Comparison of ENCODE assay signal across 29 mouse cellular contexts in genomic region chrX:60555242-60555641, GRCm38 (mm10). TPM values are rescaled to one million over a fixed set of nuclear protein-coding genes. Genes with fewer than 3 reads are reported as not detected.
"Had no signal": no experiment of that assay in that cellular context is flagged by ENCODE, and none has a peak within 500 bp of the region (broad histone marks: within the 10 kb centered on the region; RNA-seq: fewer than 3 reads in every experiment).

No protein-coding gene starts in this region.

- H3K4me3 ChIP-seq: layer of hippocampus, adult 2 months; limb, embryonic 10.5 days; limb, embryonic 13.5 days; liver, embryonic 12.5 days; liver, embryonic 15.5 days; lung, embryonic 15.5 days; megakaryocyte, embryonic 14.5 days had no signal

- H3K9me3 ChIP-seq: limb, embryonic 10.5 days; limb, embryonic 13.5 days; liver, embryonic 12.5 days; liver, embryonic 15.5 days; lung, embryonic 15.5 days; megakaryocyte, embryonic 14.5 days had no signal

- DNase-seq: kidney, adult 2 months; kidney, postnatal 25 days; layer of hippocampus, adult 9-11 months; liver; lung, adult 18-20 months; lung, postnatal 10 days; lung, postnatal 36 days; midbrain, embryonic 14.5 days; thymus, adult 18-20 months; thymus, postnatal 36 days had no signal

- H3K27ac ChIP-seq: kidney, postnatal 0 days; layer of hippocampus, adult 2 months; limb, embryonic 10.5 days; limb, embryonic 13.5 days; liver, embryonic 12.5 days; liver, embryonic 15.5 days; lung, embryonic 15.5 days had no signal

- H3K36me3 ChIP-seq: limb, embryonic 10.5 days; limb, embryonic 13.5 days; liver, embryonic 12.5 days; liver, embryonic 15.5 days; lung, embryonic 15.5 days had no signal

- H3K4me2 ChIP-seq: limb, embryonic 13.5 days; liver, embryonic 12.5 days; liver, embryonic 15.5 days; lung, embryonic 15.5 days had no signal

- H3K27me3 ChIP-seq: limb, embryonic 13.5 days; liver, embryonic 12.5 days; liver, embryonic 15.5 days; lung, embryonic 15.5 days had no signal

- ATAC-seq: liver, embryonic 12.5 days had no signal

- H3K4me1 ChIP-seq: limb, embryonic 10.5 days; limb, embryonic 13.5 days; liver, embryonic 12.5 days; liver, embryonic 15.5 days; lung, embryonic 15.5 days; megakaryocyte, embryonic 14.5 days had no signal

- H3K9ac ChIP-seq: limb, embryonic 13.5 days; liver, embryonic 12.5 days; liver, embryonic 15.5 days; lung, embryonic 15.5 days had no signal

RNA-seq across cellular contexts. Expression of gene Gm7073, which starts 16.2 kb away (rescaled TPM):
- total RNA-seq: layer of hippocampus, adult 2 months; layer of hippocampus, postnatal 25 days; left cerebral cortex, adult 18-20 months; left cerebral cortex, postnatal 25 days had no signal
- polyA plus RNA-seq: kidney, adult 2 months; kidney, embryonic 14.5 days; kidney, postnatal 0 days; large intestine, adult 2 months; limb, embryonic 10.5 days; limb, embryonic 13.5 days; liver, embryonic 12.5 days; liver, embryonic 15.5 days; lung, embryonic 15.5 days; midbrain, embryonic 14.5 days; neural tube, embryonic 11.5 days; neural tube, embryonic 14.5 days; small intestine, adult 2 months; spleen, adult 2 months; stomach, embryonic 16.5 days; urinary bladder, adult 2 months had no signal
